Mouse (Mus musculus) cortical plate, adult 2 months (tissue): ENCODE data around the gene Ablim1.

ENCODE experiments used
- CTCF ChIP-seq: fragments of 200-500 bp; IDR thresholded peaks from 2 replicates; pipeline ENCODE4 v1.5.1; 2011; ENCODE audit warnings: mild to moderate bottlenecking, control low read depth, low read length; ENCODE audit not compliant: insufficient read depth; ENCODE audit errors: extremely low read depth
- POLR2A ChIP-seq: fragments of 200-500 bp; IDR thresholded peaks from 2 replicates; pipeline ENCODE4 v1.6.1; 2011; ENCODE audit warnings: mild to moderate bottlenecking, low read length, control low read depth; ENCODE audit not compliant: insufficient read depth; ENCODE audit errors: extremely low read depth

- no peak for TF ChIP-seq CTCF
- no peak for TF ChIP-seq POLR2A
Observed at GRCm38 (mm10) chr19:57199361-57199760, 115.4 kb downstream of the Ablim1 start.
